Mouse (Mus musculus) CH12.LX (cell line): ENCODE data around the gene Ankfn1. TPM values are rescaled to one million over a fixed set of nuclear protein-coding genes. Genes with fewer than 3 reads are reported as not detected.

Experiments used
- DNase-seq: peaks from one replicate; pipeline ENCODE4 v3.0.0-alpha.2; 2013; ENCODE audit errors: extremely low read depth
- H3K27ac ChIP-seq: 2 replicates; pipeline ENCODE4 v1.5.1; 2012; ENCODE audit warnings: low read depth, mild to moderate bottlenecking, control low read depth, moderate library complexity; ENCODE audit not compliant: insufficient read depth
- H3K27me3 ChIP-seq: replicated peaks from 2 replicates; pipeline ENCODE3; 2012; ENCODE audit warnings: inconsistent platforms
- H3K36me3 ChIP-seq, 2 experiments: replicated peaks in 1 of 2; 2 replicates each; pipeline versions ENCODE3 to v1.6.1; 2012; ENCODE audit warnings: inconsistent platforms in 1 of 2, low read length in 1 of 2, mild to moderate bottlenecking in 1 of 2, mixed read lengths in 1 of 2, moderate library complexity in 1 of 2; ENCODE audit not compliant: control insufficient read depth in 1 of 2, insufficient read depth in 1 of 2
- H3K4me1 ChIP-seq, 2 experiments: 2 replicates each; pipeline ENCODE4 v1.6.1; 2012; ENCODE audit warnings: inconsistent platforms in 1 of 2, moderate library complexity in 1 of 2; ENCODE audit not compliant: insufficient read depth in 2 of 2, control insufficient read depth in 1 of 2
- H3K4me2 ChIP-seq: 2 replicates; pipeline ENCODE4 v1.6.1; 2012; ENCODE audit warnings: low read depth, mild to moderate bottlenecking, control low read depth; ENCODE audit not compliant: poor library complexity, insufficient read depth, severe bottlenecking
- H3K4me3 ChIP-seq, 3 experiments: fragments of 150-350 bp in 1 of 3; sonication (generic) in 1 of 3; replicated peaks in 1 of 3; 2 replicates each; pipeline versions ENCODE3 to v1.5.1; 2011 to 2012; ENCODE audit warnings: low read depth in 2 of 3, low read length in 2 of 3, mild to moderate bottlenecking in 2 of 3, moderate library complexity in 2 of 3, control low read depth in 1 of 3, improper control_type of control experiment in 1 of 3, inconsistent platforms in 1 of 3, mixed read lengths in 1 of 3; ENCODE audit not compliant: poor library complexity in 1 of 3
- H3K79me2 ChIP-seq: replicated peaks from 2 replicates; pipeline ENCODE4 v1.6.1; 2012; ENCODE audit warnings: mild to moderate bottlenecking, moderate library complexity; ENCODE audit not compliant: control insufficient read depth, poor library complexity, insufficient read depth, severe bottlenecking; ENCODE audit errors: extremely low read depth
- H3K9ac ChIP-seq: 2 replicates; pipeline ENCODE4 v1.6.1; 2012; ENCODE audit warnings: low read depth, mild to moderate bottlenecking, control low read depth, moderate library complexity; ENCODE audit not compliant: insufficient read depth
- H3K9me3 ChIP-seq: replicated peaks from 2 replicates; pipeline ENCODE3; 2012; ENCODE audit warnings: low read length, inconsistent platforms, mixed read lengths
- BHLHE40 ChIP-seq: IDR thresholded peaks from 2 replicates; pipeline ENCODE4 v1.6.1; 2011; ENCODE audit warnings: mild to moderate bottlenecking, low read depth, low read length, improper control_type of control experiment
- CHD1 ChIP-seq: IDR thresholded peaks from 2 replicates; pipeline ENCODE4 v1.6.1; 2012; ENCODE audit warnings: low read depth, low read length, improper control_type of control experiment, inconsistent platforms
- CHD2 ChIP-seq: IDR thresholded peaks from 2 replicates; pipeline ENCODE4 v1.6.1; 2011; ENCODE audit warnings: low read length, improper control_type of control experiment
- CTCF ChIP-seq, 2 experiments: IDR thresholded peaks in 1 of 2; conservative IDR thresholded peaks in 1 of 2; 2 replicates each; pipeline ENCODE4 v1.5.1; 2011 to 2012; ENCODE audit warnings: low read depth in 2 of 2, low read length in 2 of 2, improper control_type of control experiment in 1 of 2, inconsistent platforms in 1 of 2, mild to moderate bottlenecking in 1 of 2, moderate library complexity in 1 of 2
- E2F4 ChIP-seq: IDR thresholded peaks from 2 replicates; pipeline ENCODE4 v1.6.1; 2011; ENCODE audit warnings: low read depth, low read length, improper control_type of control experiment; ENCODE audit not compliant: insufficient replicate concordance
- ELF1 ChIP-seq: IDR thresholded peaks from 2 replicates; pipeline ENCODE4 v1.6.1; 2014; ENCODE audit warnings: low read depth, mild to moderate bottlenecking, inconsistent platforms, low read length, improper control_type of control experiment
- EP300 ChIP-seq: IDR thresholded peaks from 2 replicates; pipeline ENCODE4 v1.6.1; 2011; ENCODE audit warnings: low read length, improper control_type of control experiment
- ETS1 ChIP-seq: conservative IDR thresholded peaks from 2 replicates; pipeline ENCODE4 v1.6.1; 2012; ENCODE audit warnings: low read depth, mild to moderate bottlenecking, inconsistent platforms, low read length, improper control_type of control experiment, moderate library complexity
- GABPA ChIP-seq: IDR thresholded peaks from 2 replicates; pipeline ENCODE4 v1.6.1; 2012; ENCODE audit warnings: low read depth, low read length, improper control_type of control experiment, inconsistent platforms; ENCODE audit not compliant: insufficient replicate concordance
- HCFC1 ChIP-seq: IDR thresholded peaks from 2 replicates; pipeline ENCODE4 v1.6.1; 2012; ENCODE audit warnings: low read depth, mild to moderate bottlenecking, inconsistent platforms, low read length, improper control_type of control experiment
- IRF4 ChIP-seq: IDR thresholded peaks from 2 replicates; pipeline ENCODE4 v1.6.1; 2014; ENCODE audit warnings: low read depth, mild to moderate bottlenecking, inconsistent platforms, low read length, improper control_type of control experiment
- JUN ChIP-seq: IDR thresholded peaks from 2 replicates; pipeline ENCODE4 v1.6.1; 2011; ENCODE audit warnings: low read depth, mild to moderate bottlenecking, low read length, improper control_type of control experiment, moderate library complexity; ENCODE audit not compliant: insufficient read depth
- JUND ChIP-seq: conservative IDR thresholded peaks from 2 replicates; pipeline ENCODE4 v1.6.1; 2011; ENCODE audit warnings: low read depth, low read length, improper control_type of control experiment
- KAT2A ChIP-seq: IDR thresholded peaks from 2 replicates; pipeline ENCODE4 v1.6.1; 2012; ENCODE audit warnings: low read length, improper control_type of control experiment, inconsistent platforms; ENCODE audit not compliant: insufficient replicate concordance
- MAFK ChIP-seq: IDR thresholded peaks from 2 replicates; pipeline ENCODE4 v1.6.1; 2011; ENCODE audit warnings: low read length, improper control_type of control experiment; ENCODE audit not compliant: insufficient replicate concordance
- MAX ChIP-seq: IDR thresholded peaks from 2 replicates; pipeline ENCODE4 v1.6.1; 2011; ENCODE audit warnings: low read length, improper control_type of control experiment
- MAZ ChIP-seq: IDR thresholded peaks from 2 replicates; pipeline ENCODE4 v1.6.1; 2012; ENCODE audit warnings: low read depth, mild to moderate bottlenecking, inconsistent platforms, low read length, improper control_type of control experiment, moderate library complexity
- MEF2A ChIP-seq: IDR thresholded peaks from 2 replicates; pipeline ENCODE4 v1.6.1; 2014; ENCODE audit warnings: low read depth, mild to moderate bottlenecking, inconsistent platforms, low read length, improper control_type of control experiment, borderline replicate concordance
- MXI1 ChIP-seq: IDR thresholded peaks from 2 replicates; pipeline ENCODE4 v1.6.1; 2011; ENCODE audit warnings: mild to moderate bottlenecking, low read depth, low read length, improper control_type of control experiment
- MYC ChIP-seq: IDR thresholded peaks from 2 replicates; pipeline ENCODE4 v1.6.1; 2011; ENCODE audit warnings: low read depth, mild to moderate bottlenecking, improper control_type of control experiment, low read length
- NELFE ChIP-seq: IDR thresholded peaks from 2 replicates; pipeline ENCODE4 v1.6.1; 2011; ENCODE audit warnings: low read depth, low read length, improper control_type of control experiment
- NRF1 ChIP-seq: IDR thresholded peaks from 2 replicates; pipeline ENCODE4 v1.6.1; 2014; ENCODE audit warnings: low read depth, mild to moderate bottlenecking, inconsistent platforms, low read length, improper control_type of control experiment, moderate library complexity
- PAX5 ChIP-seq: IDR thresholded peaks from 2 replicates; pipeline ENCODE4 v1.6.1; 2012; ENCODE audit warnings: low read length, inconsistent platforms, mixed read lengths
- POLR2A ChIP-seq: IDR thresholded peaks from 2 replicates; pipeline ENCODE4 v1.6.1; 2011; ENCODE audit warnings: low read depth, mild to moderate bottlenecking, improper control_type of control experiment, low read length
- POLR2AphosphoS2 ChIP-seq: IDR thresholded peaks from 2 replicates; pipeline ENCODE4 v1.6.1; 2011; ENCODE audit warnings: low read depth, low read length, improper control_type of control experiment
- RAD21 ChIP-seq: IDR thresholded peaks from 2 replicates; pipeline ENCODE4 v1.6.1; 2011; ENCODE audit warnings: low read depth, mild to moderate bottlenecking, low read length, improper control_type of control experiment, moderate library complexity
- RCOR1 ChIP-seq: conservative IDR thresholded peaks from 2 replicates; pipeline ENCODE4 v1.6.1; 2012; ENCODE audit warnings: low read depth, mild to moderate bottlenecking, inconsistent platforms, low read length, improper control_type of control experiment
- SIN3A ChIP-seq: IDR thresholded peaks from 2 replicates; pipeline ENCODE4 v1.6.1; 2012; ENCODE audit warnings: low read length, improper control_type of control experiment, inconsistent platforms
- SMC3 ChIP-seq: IDR thresholded peaks from 2 replicates; pipeline ENCODE4 v1.6.1; 2011; ENCODE audit warnings: low read depth, low read length, improper control_type of control experiment
- TBP ChIP-seq: conservative IDR thresholded peaks from 2 replicates; pipeline ENCODE4 v1.6.1; 2011; ENCODE audit warnings: low read depth, low read length, improper control_type of control experiment
- TCF12 ChIP-seq: IDR thresholded peaks from 2 replicates; pipeline ENCODE4 v1.6.1; 2014; ENCODE audit warnings: low read depth, mild to moderate bottlenecking, inconsistent platforms, low read length, improper control_type of control experiment
- UBTF ChIP-seq: IDR thresholded peaks from 2 replicates; pipeline ENCODE4 v1.6.1; 2012; ENCODE audit warnings: low read depth, mild to moderate bottlenecking, inconsistent platforms, low read length, improper control_type of control experiment, moderate library complexity
- USF1 ChIP-seq: IDR thresholded peaks from 2 replicates; pipeline ENCODE4 v1.6.1; 2014; ENCODE audit warnings: low read depth, mild to moderate bottlenecking, inconsistent platforms, low read length, improper control_type of control experiment
- USF2 ChIP-seq: conservative IDR thresholded peaks from 2 replicates; pipeline ENCODE4 v1.6.1; 2011; ENCODE audit warnings: low read depth, low read length, improper control_type of control experiment
- ZC3H11A ChIP-seq: IDR thresholded peaks from 2 replicates; pipeline ENCODE4 v1.6.1; 2012; ENCODE audit warnings: low read depth, mild to moderate bottlenecking, inconsistent platforms, low read length, improper control_type of control experiment
- ZKSCAN1 ChIP-seq: IDR thresholded peaks from 2 replicates; pipeline ENCODE4 v1.6.1; 2012; ENCODE audit warnings: low read depth, inconsistent platforms, low read length, improper control_type of control experiment, borderline replicate concordance
- ZMIZ1 ChIP-seq: IDR thresholded peaks from 2 replicates; pipeline ENCODE4 v1.6.1; 2012; ENCODE audit warnings: low read depth, mild to moderate bottlenecking, inconsistent platforms, low read length, improper control_type of control experiment
- ZNF384 ChIP-seq: IDR thresholded peaks from 2 replicates; pipeline ENCODE4 v1.6.1; 2012; ENCODE audit warnings: low read depth, low read length, improper control_type of control experiment, inconsistent platforms
- dilution Hi-C: fragments of 300-500 bp; cut with MboI; formaldehyde crosslinking; loops from 2 replicates; pipeline ENCODE4 v1.14.3; 2020; ENCODE audit warnings: low sequenced_read_pairs; ENCODE audit not compliant: extremely low pct_unique_long_range_greater_than_20kb, extremely low pct_ligation_motif_present
- in situ Hi-C: fragments of 300-500 bp; cut with MboI; formaldehyde crosslinking; loops from 3 replicates; pipeline ENCODE4 v1.14.3; 2019; ENCODE audit warnings: low sequenced_read_pairs, low pct_ligation_motif_present, low pct_unique_long_range_greater_than_20kb, mixed read lengths
- polyA plus RNA-seq: library from polyadenylated mRNA; unstranded; fragments of >175 nt; gene quantifications from 2 replicates; pipeline ENCODE4 v1.2.1, GENCODE M21; 2012; ENCODE audit warnings: low read depth; ENCODE audit not compliant: insufficient read length
- total RNA-seq, 2 experiments: library from RNA; depleted of rRNA; stranded (reverse); fragments of 300-350 nt in 1 of 2; fragments of >200 nt in 1 of 2; gene quantifications; 2 replicates each; pipeline ENCODE4 v1.2.3; 2012 to 2014

Ankfn1 gene
- total and polyA plus RNA-seq, 3 experiments: not detected

- no peak overlapping the region for H3K9ac ChIP-seq
- in situ Hi-C loops (no loop called here), dilution Hi-C loops (no loop called here)
- no peaks in the 10 kb centered on the region for H3K79me2 ChIP-seq
- DNase-seq: peak; percentile 95
- H3K4me1 ChIP-seq: peaks cover 32 to 86% of the 10 kb centered on the region in 2 experiments
- H3K4me2 ChIP-seq: no peak overlapping the region
- H3K4me3 ChIP-seq: no peak overlapping the region
- H3K9me3 ChIP-seq: no peaks in the 10 kb centered on the region
- H3K27me3 ChIP-seq: no peaks in the 10 kb centered on the region
- no peak overlapping the region for H3K27ac ChIP-seq
- no peaks in the 10 kb centered on the region for H3K36me3 ChIP-seq
- peak; percentile 93 for TF ChIP-seq EP300
- no peak for TF ChIP-seq ZKSCAN1
- no peak for TF ChIP-seq HCFC1
- TF ChIP-seq NELFE: no peak
- TF ChIP-seq PAX5: no peak
- no peak for TF ChIP-seq CHD1
- peak; percentile 81 for TF ChIP-seq MEF2A
- TF ChIP-seq SIN3A: peak; percentile 61; the same call in 1 of the 2 replicates
- TF ChIP-seq RCOR1: peak; percentile 81
- TF ChIP-seq SMC3: no peak
- no peak for TF ChIP-seq POLR2A
- peak; percentile 96 for TF ChIP-seq TCF12
- no peak for TF ChIP-seq USF2
- TF ChIP-seq RAD21: no peak; the same call in 1 of the 2 replicates
- peak; percentile 86 for TF ChIP-seq JUND
- peak; percentile 63; the same call in 1 of the 2 replicates for TF ChIP-seq MYC
- TF ChIP-seq ZC3H11A: no peak
- peak; percentile 98 for TF ChIP-seq TBP
- TF ChIP-seq MAZ: peak; percentile 84
- peak; percentile 64 for TF ChIP-seq ZNF384
- TF ChIP-seq JUN: peak; percentile 81
- TF ChIP-seq CTCF (conservative IDR thresholded peaks at IDR 0.05 in 1 of 2, IDR thresholded peaks at IDR 0.05 in 1 of 2; ENCODE audit: low read depth in 2 of 2, low read length in 2 of 2): no peak
- TF ChIP-seq E2F4: no peak
- no peak for TF ChIP-seq ZMIZ1
- TF ChIP-seq KAT2A: 0 out of 2 replicates have a peak, but pooled peaks have one; percentile 56
- TF ChIP-seq NRF1: no peak
- no peak for TF ChIP-seq USF1
- TF ChIP-seq MAX: peak; percentile 65; the same call in 1 of the 2 replicates
- no peak for TF ChIP-seq MXI1
- TF ChIP-seq MAFK: peak; percentile 97
- peak; percentile 98 for TF ChIP-seq ETS1
- TF ChIP-seq IRF4: peak; percentile 93
- TF ChIP-seq POLR2AphosphoS2: no peak
- TF ChIP-seq ELF1: no peak
- TF ChIP-seq BHLHE40: peak; percentile 88
- peak; percentile 98 for TF ChIP-seq UBTF
- TF ChIP-seq CHD2: 0 out of 2 replicates have a peak, but pooled peaks have one; percentile 17
- TF ChIP-seq GABPA: no peak
These were observed 150.2 kb downstream of the Ankfn1 start for GRCm38 (mm10) chr11:89627232-89627631.
